Mouse (Mus musculus) brown adipose tissue, adult 24 weeks (tissue): ENCODE measurements around the gene Rcan1. TPM values are rescaled to one million over a fixed set of nuclear protein-coding genes. Genes with fewer than 3 reads are reported as not detected.
"Not testable (repeated sequence)": the region's sequence is repeated elsewhere in the genome, so short reads cannot be mapped to it uniquely, and the experiment has no call there.

Experiments used
- H3K27ac ChIP-seq: fragments of 200-500 bp; replicated peaks from 2 replicates; pipeline ENCODE4 v1.5.1; 2012; ENCODE audit warnings: low read depth, mild to moderate bottlenecking, low read length
- H3K4me1 ChIP-seq: fragments of 200-500 bp; 2 replicates; pipeline ENCODE4 v1.6.1; 2012; ENCODE audit warnings: low read length, mixed read lengths; ENCODE audit not compliant: control insufficient read depth, insufficient read depth, insufficient read length
- H3K4me3 ChIP-seq: fragments of 200-500 bp; 2 replicates; pipeline ENCODE4 v1.5.1; 2012; ENCODE audit warnings: low read depth, mild to moderate bottlenecking, low read length, moderate library complexity; ENCODE audit not compliant: insufficient read depth
- polyA plus RNA-seq: library from polyadenylated mRNA; stranded (reverse); fragments of >200 nt; gene quantifications from 2 replicates; pipeline ENCODE4 v1.2.4, GENCODE M21; 2012; ENCODE audit not compliant: missing spikeins, insufficient read depth, insufficient read length

The Rcan1 gene
- polyA plus RNA-seq: 22.2 and 44.4 TPM in 2 replicates

- Histone ChIP-seq H3K4me3 (no peak within 1 kb of the TSS), H3K27ac (no peak within 1 kb of the TSS), H3K4me1 (no peaks in the 10 kb centered on the region)
These were observed at the start of gene Rcan1 for GRCm38 (mm10) chr16:92470706-92471105. Rcan1 (minus strand) TSS chr16:92470867.

- Histone ChIP-seq H3K4me3 (no peak overlapping the region), H3K27ac (no peak overlapping the region), H3K4me1 (no peaks in the 10 kb centered on the region)
These were observed 49.3 kb upstream of the Rcan1 start for GRCm38 (mm10) chr16:92519820-92520492.

GRCm38 (mm10) chr16:92518718-92519117 is 48.1 kb upstream of the Rcan1 start:
- Histone ChIP-seq H3K27ac (no peak overlapping the region), H3K4me3 (no peak overlapping the region)

GRCm38 (mm10) chr16:92516139-92516538 is 45.5 kb upstream of the Rcan1 start:
- Histone ChIP-seq H3K27ac (no peak overlapping the region), H3K4me3 (no peak overlapping the region), H3K4me1 (no peaks in the 10 kb centered on the region)

More at GRCm38 (mm10) chr16:92518718-92519117, 48.1 kb upstream of the Rcan1 start:
- no peaks in the 10 kb centered on the region for H3K4me1 ChIP-seq

- not testable (repeated sequence) for H3K27ac ChIP-seq, H3K4me3 ChIP-seq
These were observed 44.2 kb upstream of the Rcan1 start for GRCm38 (mm10) chr16:92514896-92515295.

GRCm38 (mm10) chr16:92511773-92512391 is 41.2 kb upstream of the Rcan1 start:
- Histone ChIP-seq H3K4me1 (no peaks in the 10 kb centered on the region), H3K4me3 (no peak overlapping the region), H3K27ac (no peak overlapping the region)

More at GRCm38 (mm10) chr16:92514896-92515295, 44.2 kb upstream of the Rcan1 start:
- not testable (repeated sequence) for H3K4me1 ChIP-seq

GRCm38 (mm10) chr16:92510835-92511772 is 40.4 kb upstream of the Rcan1 start:
- H3K27ac ChIP-seq: no peak overlapping the region

GRCm38 (mm10) chr16:92507573-92507972 is 36.9 kb upstream of the Rcan1 start:
- no peak overlapping the region for H3K27ac ChIP-seq
- no peak overlapping the region for H3K4me3 ChIP-seq
- no peaks in the 10 kb centered on the region for H3K4me1 ChIP-seq

More at GRCm38 (mm10) chr16:92510835-92511772, 40.4 kb upstream of the Rcan1 start:
- H3K4me3 ChIP-seq: no peak overlapping the region
- H3K4me1 ChIP-seq: no peaks in the 10 kb centered on the region

- no peaks in the 10 kb centered on the region; the same call in 1 of the 2 replicates for H3K4me1 ChIP-seq
- H3K27ac ChIP-seq: no peak overlapping the region
- H3K4me3 ChIP-seq: no peak overlapping the region
These were observed 32.4 kb upstream of the Rcan1 start for GRCm38 (mm10) chr16:92503105-92503504.

- Histone ChIP-seq H3K4me1 (no peaks in the 10 kb centered on the region; the same call in 1 of the 2 replicates), H3K27ac (no peak overlapping the region), H3K4me3 (no peak overlapping the region)
These were observed 29.9 kb upstream of the Rcan1 start for GRCm38 (mm10) chr16:92500534-92500933.

GRCm38 (mm10) chr16:92499324-92499723 is 28.7 kb upstream of the Rcan1 start:
- Histone ChIP-seq H3K27ac (no peak overlapping the region), H3K4me3 (no peak overlapping the region), H3K4me1 (no peaks in the 10 kb centered on the region; the same call in 1 of the 2 replicates)

- no peak overlapping the region for H3K27ac ChIP-seq
- H3K4me1 ChIP-seq: no peaks in the 10 kb centered on the region; the same call in 1 of the 2 replicates
- peak overlapping the region; percentile 28 for H3K4me3 ChIP-seq
These were observed 27.9 kb upstream of the Rcan1 start for GRCm38 (mm10) chr16:92498589-92498981.

GRCm38 (mm10) chr16:92497851-92498588 is 27.4 kb upstream of the Rcan1 start:
- no peaks in the 10 kb centered on the region; the same call in 1 of the 2 replicates for H3K4me1 ChIP-seq
- peak overlapping the region; percentile 28; the same call in 1 of the 2 replicates for H3K4me3 ChIP-seq
- H3K27ac ChIP-seq: no peak overlapping the region

- H3K27ac ChIP-seq: no peak overlapping the region
- no peak overlapping the region for H3K4me3 ChIP-seq
- no peaks in the 10 kb centered on the region for H3K4me1 ChIP-seq
These were observed 18.7 kb upstream of the Rcan1 start for GRCm38 (mm10) chr16:92489356-92489755.
